29 mouse cellular contexts compared by ENCODE assay signal in the genomic region with DNA sequence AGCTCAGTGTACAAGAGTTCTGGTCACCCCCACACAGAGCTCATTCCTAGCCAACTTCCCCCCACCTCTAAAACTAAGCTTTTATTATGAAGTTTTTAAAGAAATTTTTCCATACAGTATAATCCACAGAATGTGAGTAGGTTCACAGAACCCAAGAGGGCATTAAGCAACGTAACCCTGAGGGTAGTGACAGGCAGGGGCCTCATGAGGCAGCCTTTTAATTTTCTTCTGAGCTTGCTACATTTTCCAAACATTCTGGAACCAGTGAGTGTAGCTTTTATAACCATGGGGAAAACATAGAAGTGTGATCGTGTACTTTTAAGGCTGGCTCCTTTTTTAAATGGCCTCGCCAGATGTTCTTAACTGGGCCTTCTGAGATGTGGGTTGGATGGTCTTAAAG. TPM values are rescaled to one million over a fixed set of nuclear protein-coding genes. Genes with fewer than 3 reads are reported as not detected.
DNase-seq lines count a peak whose midpoint lies in the region; ATAC-seq and TF ChIP-seq lines count a peak whose summit lies in the region.
"Had no signal": no experiment of that assay in that cellular context is flagged by ENCODE, and none has a peak within 500 bp of the region (broad histone marks: within the 10 kb centered on the region; RNA-seq: fewer than 3 reads in every experiment).

No protein-coding gene starts in this region.

- ATAC-seq in neural tube, embryonic 12.5 days (ENCODE audit: low FRiP score, low read depth), result no peak
- ATAC-seq in neural tube, embryonic 15.5 days (ENCODE audit: low FRiP score), result no peak
- ATAC-seq in embryonic facial prominence, embryonic 15.5 days (ENCODE audit: insufficient number of reproducible peaks, low FRiP score, low TSS enrichment, low read depth), result no peak
- ATAC-seq: activated CD4-positive, CD25-positive, alpha-beta regulatory T cell, adult 4 months; forebrain, embryonic 14.5 days; Patski had no signal

- no peak for TF ChIP-seq CTCF in gastrocnemius, adult 2 months (IDR thresholded peaks at IDR 0.05)

- H3K9me3 ChIP-seq in neural tube, embryonic 12.5 days, result no peaks in the 10 kb centered on the region
- no peaks in the 10 kb centered on the region for H3K9me3 ChIP-seq in neural tube, embryonic 15.5 days (replicated peaks)
- no peaks in the 10 kb centered on the region for H3K9me3 ChIP-seq in embryonic facial prominence, embryonic 15.5 days (replicated peaks)
- H3K9me3 ChIP-seq: embryonic facial prominence, embryonic 12.5 days; forebrain, embryonic 10.5 days; heart, embryonic 15.5 days; hindbrain, embryonic 10.5 days had no signal

- DNase-seq in gastrocnemius, adult 2 months, result no peak
- DNase-seq in gastrocnemius, postnatal 14 days, result no peak
- no peak for DNase-seq in Muller cell, postnatal 12 days (ENCODE audit: inconsistent ontology term)
- no peak for DNase-seq in right cerebral cortex, adult 18-20 months
- DNase-seq: adrenal gland, postnatal 36 days; cerebellum, adult 8-10 months; cerebellum, postnatal 14 days; embryo, embryonic 11 days had no signal

- no peak overlapping the region for H3K9ac ChIP-seq in neural tube, embryonic 12.5 days
- H3K9ac ChIP-seq in neural tube, embryonic 15.5 days (replicated peaks), result no peak overlapping the region
- no peak overlapping the region for H3K9ac ChIP-seq in embryonic facial prominence, embryonic 15.5 days
- H3K9ac ChIP-seq: embryonic facial prominence, embryonic 12.5 days; heart, embryonic 15.5 days; hindbrain, embryonic 14.5 days had no signal

- H3K36me3 ChIP-seq in neural tube, embryonic 12.5 days, result no peaks in the 10 kb centered on the region
- no peaks in the 10 kb centered on the region for H3K36me3 ChIP-seq in neural tube, embryonic 15.5 days
- H3K36me3 ChIP-seq in embryonic facial prominence, embryonic 15.5 days, result 0 out of 2 replicates have a peak, but pooled peaks cover 6% of the 10 kb centered on the region
- H3K36me3 ChIP-seq: embryonic facial prominence, embryonic 12.5 days; forebrain, embryonic 10.5 days; heart, embryonic 15.5 days had no signal

- H3K27ac ChIP-seq in gastrocnemius, adult 2 months, result peak overlapping the region; percentile 71
- 0 out of 2 replicates have a peak overlapping the region, but pooled peaks have one; percentile 7 for H3K27ac ChIP-seq in neural tube, embryonic 12.5 days
- H3K27ac ChIP-seq in neural tube, embryonic 15.5 days (replicated peaks), result no peak overlapping the region
- peak overlapping the region; percentile 24; the same call in 1 of the 2 replicates for H3K27ac ChIP-seq in embryonic facial prominence, embryonic 15.5 days (replicated peaks)
- H3K27ac ChIP-seq: forebrain, embryonic 10.5 days; heart, embryonic 15.5 days; hindbrain, embryonic 10.5 days; hindbrain, embryonic 14.5 days had no signal

- no peaks in the 10 kb centered on the region for H3K27me3 ChIP-seq in neural tube, embryonic 12.5 days (replicated peaks)
- H3K27me3 ChIP-seq in neural tube, embryonic 15.5 days (replicated peaks), result no peaks in the 10 kb centered on the region
- no peaks in the 10 kb centered on the region for H3K27me3 ChIP-seq in embryonic facial prominence, embryonic 15.5 days
- H3K27me3 ChIP-seq: embryonic facial prominence, embryonic 12.5 days; Patski had no signal

- H3K4me1 ChIP-seq in neural tube, embryonic 12.5 days, result peaks cover 6% of the 10 kb centered on the region
- peaks cover 12% of the 10 kb centered on the region for H3K4me1 ChIP-seq in neural tube, embryonic 15.5 days
- peaks cover 26% of the 10 kb centered on the region for H3K4me1 ChIP-seq in embryonic facial prominence, embryonic 15.5 days

- no peak overlapping the region for H3K4me2 ChIP-seq in neural tube, embryonic 12.5 days (replicated peaks)
- no peak overlapping the region for H3K4me2 ChIP-seq in neural tube, embryonic 15.5 days
- H3K4me2 ChIP-seq in embryonic facial prominence, embryonic 15.5 days (replicated peaks), result no peak overlapping the region
- H3K4me2 ChIP-seq: embryonic facial prominence, embryonic 12.5 days; heart, embryonic 11.5 days; heart, embryonic 15.5 days; hindbrain, embryonic 14.5 days had no signal

- no peak overlapping the region for H3K4me3 ChIP-seq in gastrocnemius, adult 2 months
- no peak overlapping the region for H3K4me3 ChIP-seq in neural tube, embryonic 12.5 days
- H3K4me3 ChIP-seq in neural tube, embryonic 15.5 days (replicated peaks), result no peak overlapping the region
- no peak overlapping the region for H3K4me3 ChIP-seq in embryonic facial prominence, embryonic 15.5 days (replicated peaks)
- H3K4me3 ChIP-seq: embryonic facial prominence, embryonic 12.5 days; erythroblast, embryonic 14.5 days; forebrain, embryonic 10.5 days; heart, embryonic 15.5 days; hindbrain, embryonic 10.5 days had no signal

- intact Hi-C loops in gastrocnemius, adult 2 months (cut with DNase I), result no loop called here
- intact Hi-C loops in gastrocnemius, postnatal 14 days (cut with DNase I; ENCODE audit: low total_unique reads), result no loop called here

- 81% methylated on average over 3 of the region's 3 CpGs for WGBS in neural tube, embryonic 12.5 days
- WGBS in neural tube, embryonic 15.5 days, result 75% methylated on average over 3 of the region's 3 CpGs
- WGBS in embryonic facial prominence, embryonic 15.5 days, result 42% methylated on average over 3 of the region's 3 CpGs

RNA-seq across cellular contexts. Expression of gene D630003M21Rik, which starts 5.5 kb away (rescaled TPM):
- total RNA-seq in gastrocnemius, adult 2 months (2021), result 1 to 10 TPM; 1.2 to 2.2 TPM
- total RNA-seq in gastrocnemius, postnatal 14 days (2021), result 1 to 10 TPM; 3.3 to 4.2 TPM
- 5.0 and 5.1 TPM in 2 replicates for polyA plus RNA-seq in neural tube, embryonic 12.5 days (2016; fragmentation: Nextera tagmentation; extraction: Ambion mirVana)
- 2.4 and 2.5 TPM in 2 replicates for polyA plus RNA-seq in neural tube, embryonic 15.5 days (2015; fragmentation: Nextera tagmentation; extraction: Ambion mirVana)
- 5.0 and 6.0 TPM in 2 replicates for polyA plus RNA-seq in embryonic facial prominence, embryonic 15.5 days (2015; fragmentation: Nextera tagmentation; extraction: Ambion mirVana)
- total RNA-seq: common myeloid progenitor, adult 5-6 weeks; MEL had no signal
- polyA plus RNA-seq: activated CD4-positive, CD25-positive, alpha-beta regulatory T cell, adult 4 months had no signal

RNA-seq across cellular contexts. Expression of gene Bpi, which starts 34.4 kb away (rescaled TPM):
- total RNA-seq in gastrocnemius, adult 2 months (2021), result not detected
- total RNA-seq in gastrocnemius, postnatal 14 days (2021), result not detected
- polyA plus RNA-seq in neural tube, embryonic 12.5 days (2016; fragmentation: Nextera tagmentation; extraction: Ambion mirVana), result not detected in 2 replicates
- not detected in 2 replicates for polyA plus RNA-seq in neural tube, embryonic 15.5 days (2015; fragmentation: Nextera tagmentation; extraction: Ambion mirVana)
- polyA plus RNA-seq in embryonic facial prominence, embryonic 15.5 days (2015; fragmentation: Nextera tagmentation; extraction: Ambion mirVana), result not detected in 2 replicates
- total RNA-seq: adrenal gland, adult 18-20 months; adrenal gland, postnatal 36 days; common myeloid progenitor, adult 5-6 weeks; gastrocnemius, adult 8-10 months; gastrocnemius, postnatal 4 days; heart, adult 18-20 months; heart, postnatal 25 days; MEL had no signal
- polyA plus RNA-seq: activated CD4-positive, CD25-positive, alpha-beta regulatory T cell, adult 4 months; C2C12; embryonic facial prominence, embryonic 12.5 days; erythroblast, embryonic 14.5 days; forebrain, embryonic 10.5 days; forebrain, embryonic 14.5 days; heart, embryonic 11.5 days; heart, embryonic 15.5 days; hindbrain, embryonic 10.5 days; hindbrain, embryonic 14.5 days had no signal
